Mouse (Mus musculus): ENCODE data around the gene Ctxn1. TPM values are rescaled to one million over a fixed set of nuclear protein-coding genes. Genes with fewer than 3 reads are reported as not detected.

The Ctxn1 gene
- 2.9 TPM in 2 replicates for polyA plus RNA-seq (2012; rRNA removed)

GRCm38 (mm10) chr8:4259125-4259804, at the start of gene Ctxn1:
Ctxn1 (minus strand) TSS chr8:4259274.

GRCm38 (mm10) chr8:4275275-4276110, 16.4 kb upstream of the Ctxn1 start, which contains the start of gene Timm44:
Timm44 (minus strand) TSS chr8:4275913.

GRCm38 (mm10) chr8:4252934-4253841, 5.9 kb downstream of the Ctxn1 start, which contains the start of gene Snapc2:
Snapc2 (plus strand) TSS chr8:4253080.

GRCm38 (mm10) chr8:4247951-4248540, 11.0 kb downstream of the Ctxn1 start, which contains the start of gene Tgfbr3l:
Tgfbr3l (plus strand) TSS chr8:4248214.

GRCm38 (mm10) chr8:4238434-4239192, 20.5 kb downstream of the Ctxn1 start, which contains the start of the genes Map2k7 and Gm49320:
Map2k7 (plus strand) TSS chr8:4238740.
Gm49320 (plus strand) TSS chr8:4238865.

GRCm38 (mm10) chr8:4226739-4227347, 32.2 kb downstream of the Ctxn1 start, which contains the start of gene Lrrc8e:
Lrrc8e (plus strand) TSS chr8:4226827.

GRCm38 (mm10) chr8:4216791-4217621, 42.1 kb downstream of the Ctxn1 start, which contains the start of gene Prr36:
Prr36 (minus strand) TSS chr8:4217459.

Other genes starting within 250 kb of the Ctxn1 start
- 0.36 and 0.74 TPM in 2 replicates for gene Cd209f, start 153.4 kb downstream of the Ctxn1 start, polyA plus RNA-seq (2012; rRNA removed)
- gene Cd209g, start 125.2 kb downstream of the Ctxn1 start, polyA plus RNA-seq (2012; rRNA removed): 0.05 and 0.07 TPM in 2 replicates
- 3.3 and 3.7 TPM in 2 replicates for gene Evi5l, start 92.7 kb downstream of the Ctxn1 start, polyA plus RNA-seq (2012; rRNA removed)
- 0.21 and 0.22 TPM in 2 replicates for gene Prr36, start 41.8 kb downstream of the Ctxn1 start, polyA plus RNA-seq (2012; rRNA removed)
- 0.07 and 0.08 TPM in 2 replicates for gene Lrrc8e, start 32.4 kb downstream of the Ctxn1 start, polyA plus RNA-seq (2012; rRNA removed)
- gene Map2k7, start 20.5 kb downstream of the Ctxn1 start, polyA plus RNA-seq (2012; rRNA removed): 12.3 and 13.5 TPM in 2 replicates
- gene Gm49320, start 20.4 kb downstream of the Ctxn1 start, polyA plus RNA-seq (2012; rRNA removed): 0.35 and 0.48 TPM in 2 replicates
- 3.5 and 4.8 TPM in 2 replicates for gene Tgfbr3l, start 11.1 kb downstream of the Ctxn1 start, polyA plus RNA-seq (2012; rRNA removed)
- 10.9 and 12.1 TPM in 2 replicates for gene Snapc2, start 6.2 kb downstream of the Ctxn1 start, polyA plus RNA-seq (2012; rRNA removed)
- 41.0 and 41.8 TPM in 2 replicates for gene Timm44, start 16.6 kb upstream of the Ctxn1 start, polyA plus RNA-seq (2012; rRNA removed)
- gene Ccl25, start 65.9 kb upstream of the Ctxn1 start, polyA plus RNA-seq (2012; rRNA removed): 4.8 and 5.8 TPM in 2 replicates
- 26.8 and 41.3 TPM in 2 replicates for gene Elavl1, start 66.1 kb upstream of the Ctxn1 start, polyA plus RNA-seq (2012; rRNA removed)
- gene Cers4, start 233.8 kb upstream of the Ctxn1 start, polyA plus RNA-seq (2012; rRNA removed): 1.2 and 1.3 TPM in 2 replicates

All from liver, embryonic 14 days (tissue).